Mouse (Mus musculus): ENCODE results near the gene Ankrd44.

Gene Ankrd44

GRCm38 (mm10) chr1:54639076-54639475 lies 287.1 kb downstream of the Ankrd44 start:
- DNase-seq (ENCODE audit: low spot score in 2 of 2), result no peak

GRCm38 (mm10) chr1:54637340-54637739 lies 288.8 kb downstream of the Ankrd44 start:
- no peak for DNase-seq (ENCODE audit: low spot score in 2 of 2)

GRCm38 (mm10) chr1:54629106-54629505 lies 297.1 kb downstream of the Ankrd44 start:
- no peak for DNase-seq (ENCODE audit: low spot score in 2 of 2)

- DNase-seq (ENCODE audit: low spot score in 2 of 2), result no peak
Observed at GRCm38 (mm10) chr1:54614963-54615362, 311.2 kb downstream of the Ankrd44 start.

GRCm38 (mm10) chr1:54612344-54612743 lies 313.8 kb downstream of the Ankrd44 start:
- no peak for DNase-seq (ENCODE audit: low spot score in 2 of 2)

GRCm38 (mm10) chr1:54611891-54612290 lies 314.3 kb downstream of the Ankrd44 start:
- no peak for DNase-seq (ENCODE audit: low spot score in 2 of 2)

GRCm38 (mm10) chr1:54606936-54607335 lies 319.3 kb downstream of the Ankrd44 start:
- no peak for DNase-seq (ENCODE audit: low spot score in 2 of 2)

GRCm38 (mm10) chr1:54601692-54602091 lies 324.5 kb downstream of the Ankrd44 start:
- DNase-seq (ENCODE audit: low spot score in 2 of 2), result no peak

- no peak for DNase-seq (ENCODE audit: low spot score in 2 of 2)
Observed at GRCm38 (mm10) chr1:54600275-54600674, 325.9 kb downstream of the Ankrd44 start.

- no peak for DNase-seq (ENCODE audit: low spot score in 2 of 2)
Observed at GRCm38 (mm10) chr1:54597594-54598217, 328.5 kb downstream of the Ankrd44 start.

- DNase-seq (ENCODE audit: low spot score in 2 of 2), result no peak
Observed at GRCm38 (mm10) chr1:54596151-54596550, 330.0 kb downstream of the Ankrd44 start.

All from cerebellum, postnatal 4 days (tissue).